Mouse (Mus musculus): Measurements from ENCODE around the gene Gm21693. TPM values are rescaled to one million over a fixed set of nuclear protein-coding genes. Genes with fewer than 3 reads are reported as not detected.
"Not testable (repeated sequence)": the region's sequence is repeated elsewhere in the genome, so short reads cannot be mapped to it uniquely, and the experiment has no call there.

Gm21693 gene
- polyA plus RNA-seq (2014; fragmentation: Nextera tagmentation; extraction: Ambion mirVana): not detected in 2 replicates

DNA sequence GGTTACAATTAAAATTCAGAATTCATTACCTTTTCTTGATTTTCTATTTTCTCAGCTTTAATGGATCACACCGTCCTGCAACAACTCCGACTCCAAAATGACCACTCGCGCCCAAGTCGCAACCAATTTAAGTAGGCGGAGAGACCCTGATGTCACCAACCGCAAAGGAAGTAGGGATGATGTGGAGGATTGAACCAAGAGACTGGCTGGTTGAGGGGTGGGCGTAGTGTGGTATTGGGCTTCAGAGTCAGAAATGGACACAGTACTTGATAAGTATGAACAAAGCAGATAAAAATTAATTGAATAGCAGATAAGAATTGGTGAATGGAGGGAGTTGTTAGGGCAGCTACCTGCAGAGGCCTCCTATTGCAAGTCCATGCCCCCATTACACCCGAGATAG, at the start of gene Gm21693:
Gene Gm21693, minus strand, starts transcription at position 101 of the 400 bp plus-strand sequence.
- H3K27ac ChIP-seq (ENCODE audit: low read length); H3K27me3 ChIP-seq (ENCODE audit: control insufficient read depth, insufficient read depth, low read length); H3K36me3 ChIP-seq (ENCODE audit: control insufficient read depth, insufficient read depth, low read length); H3K4me1 ChIP-seq (ENCODE audit: control insufficient read depth, insufficient read depth, low read length); H3K9ac ChIP-seq (replicated peaks; ENCODE audit: low read depth, low read length); H3K4me2 ChIP-seq (replicated peaks; ENCODE audit: low read depth, low read length); H3K4me3 ChIP-seq (ENCODE audit: low read depth, low read length); ATAC-seq (ENCODE audit: insufficient number of reproducible peaks, insufficient read depth, low FRiP score, low read depth); H3K9me3 ChIP-seq (ENCODE audit: control insufficient read depth, low read depth, low read length): not testable (repeated sequence)
- WGBS: no CpG with 5 or more reads among the region's 9 CpGs

- whole genome bisulfite sequencing: no CpG with 5 or more reads among the region's 11 CpGs
- not testable (repeated sequence) for H3K27ac ChIP-seq (ENCODE audit: low read length); ATAC-seq (ENCODE audit: insufficient number of reproducible peaks, insufficient read depth, low FRiP score, low read depth); H3K27me3 ChIP-seq (ENCODE audit: control insufficient read depth, insufficient read depth, low read length); H3K36me3 ChIP-seq (ENCODE audit: control insufficient read depth, insufficient read depth, low read length); H3K9me3 ChIP-seq (ENCODE audit: control insufficient read depth, low read depth, low read length); H3K4me3 ChIP-seq (ENCODE audit: low read depth, low read length); H3K4me2 ChIP-seq (replicated peaks; ENCODE audit: low read depth, low read length); H3K9ac ChIP-seq (replicated peaks; ENCODE audit: low read depth, low read length); H3K4me1 ChIP-seq (ENCODE audit: control insufficient read depth, insufficient read depth, low read length)
Observed at GRCm38 (mm10) chrY:3340661-3341060, 4.5 kb downstream of the Gm21693 start.

DNA sequence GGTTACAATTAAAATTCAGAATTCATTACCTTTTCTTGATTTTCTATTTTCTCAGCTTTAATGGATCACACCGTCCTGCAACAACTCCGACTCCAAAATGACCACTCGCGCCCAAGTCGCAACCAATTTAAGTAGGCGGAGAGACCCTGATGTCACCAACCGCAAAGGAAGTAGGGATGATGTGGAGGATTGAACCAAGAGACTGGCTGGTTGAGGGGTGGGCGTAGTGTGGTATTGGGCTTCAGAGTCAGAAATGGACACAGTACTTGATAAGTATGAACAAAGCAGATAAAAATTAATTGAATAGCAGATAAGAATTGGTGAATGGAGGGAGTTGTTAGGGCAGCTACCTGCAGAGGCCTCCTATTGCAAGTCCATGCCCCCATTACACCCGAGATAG, 38.8 kb downstream of the Gm21693 start, which contains the start of gene Gm21677:
Gene Gm21677, minus strand, starts transcription at position 101 of the 400 bp plus-strand sequence.
- no CpG with 5 or more reads among the region's 9 CpGs for WGBS

More for the DNA sequence above, 38.8 kb downstream of the Gm21693 start, which contains the start of gene Gm21677:
- not testable (repeated sequence) for H3K4me1 ChIP-seq (ENCODE audit: control insufficient read depth, insufficient read depth, low read length); H3K4me3 ChIP-seq (ENCODE audit: low read depth, low read length); ATAC-seq (ENCODE audit: insufficient number of reproducible peaks, insufficient read depth, low FRiP score, low read depth); H3K27ac ChIP-seq (ENCODE audit: low read length); H3K9ac ChIP-seq (replicated peaks; ENCODE audit: low read depth, low read length); H3K4me2 ChIP-seq (replicated peaks; ENCODE audit: low read depth, low read length); H3K36me3 ChIP-seq (ENCODE audit: control insufficient read depth, insufficient read depth, low read length); H3K27me3 ChIP-seq (ENCODE audit: control insufficient read depth, insufficient read depth, low read length); H3K9me3 ChIP-seq (ENCODE audit: control insufficient read depth, low read depth, low read length)

Other genes with a start within 250 kb of the Gm21693 start
- gene Gm21677, start 38.9 kb downstream of the Gm21693 start, polyA plus RNA-seq (2014; fragmentation: Nextera tagmentation; extraction: Ambion mirVana): not detected in 2 replicates
- gene Gm21704, start 64.8 kb upstream of the Gm21693 start, polyA plus RNA-seq (2014; fragmentation: Nextera tagmentation; extraction: Ambion mirVana): not detected in 2 replicates
- not detected in 2 replicates for gene Gm21708, start 64.8 kb upstream of the Gm21693 start, polyA plus RNA-seq (2014; fragmentation: Nextera tagmentation; extraction: Ambion mirVana)